Mouse (Mus musculus) bone marrow macrophage, adult 2 months (primary cell): ENCODE data around the gene Bahcc1. TPM values are rescaled to one million over a fixed set of nuclear protein-coding genes. Genes with fewer than 3 reads are reported as not detected.

ENCODE experiments used
- H3K27ac ChIP-seq: 2 replicates; pipeline ENCODE4 v1.5.1; 2012; ENCODE audit warnings: low read depth, low read length; ENCODE audit not compliant: insufficient read depth
- H3K4me1 ChIP-seq: 2 replicates; pipeline ENCODE4 v1.6.1; 2012; ENCODE audit warnings: low read length; ENCODE audit not compliant: control insufficient read depth, insufficient read depth
- H3K4me3 ChIP-seq: 2 replicates; pipeline ENCODE4 v1.5.1; 2012; ENCODE audit warnings: mild to moderate bottlenecking, low read length, moderate library complexity; ENCODE audit not compliant: insufficient read depth
- CTCF ChIP-seq: IDR thresholded peaks from 2 replicates; pipeline ENCODE4 v1.5.1; 2012; ENCODE audit warnings: low read depth, mild to moderate bottlenecking, low read length, moderate library complexity
- POLR2A ChIP-seq: IDR thresholded peaks from 2 replicates; pipeline ENCODE4 v1.6.1; 2012; ENCODE audit warnings: mild to moderate bottlenecking, low read depth, low read length, borderline replicate concordance
- polyA plus RNA-seq: library from polyadenylated mRNA; stranded (reverse); fragments of >200 nt; gene quantifications from 2 replicates; pipeline ENCODE4 v1.2.4, GENCODE M21; 2012; ENCODE audit not compliant: missing spikeins, insufficient read depth, insufficient read length

Bahcc1 gene
- polyA plus RNA-seq, 1 experiment = 5.2 TPM

GRCm38 (mm10) chr11:120208848-120209247, 23.9 kb upstream of the Bahcc1 start:
- no peak overlapping the region for H3K4me3 ChIP-seq
- TF ChIP-seq CTCF (0 out of 2 replicates have a peak, but pooled peaks have one; percentile 23), POLR2A (no peak)
- H3K27ac ChIP-seq = no peak overlapping the region
- peaks cover 7% of the 10 kb centered on the region for H3K4me1 ChIP-seq

GRCm38 (mm10) chr11:120209462-120209861, 23.3 kb upstream of the Bahcc1 start:
- no peak overlapping the region for H3K27ac ChIP-seq

GRCm38 (mm10) chr11:120215726-120216241, 17.0 kb upstream of the Bahcc1 start:
- Histone ChIP-seq H3K27ac (no peak overlapping the region), H3K4me1 (peaks cover 22% of the 10 kb centered on the region), H3K4me3 (no peak overlapping the region)
- TF ChIP-seq CTCF (no peak), POLR2A (no peak)

More at GRCm38 (mm10) chr11:120209462-120209861, 23.3 kb upstream of the Bahcc1 start:
- peaks cover 7% of the 10 kb centered on the region for H3K4me1 ChIP-seq
- no peak overlapping the region for H3K4me3 ChIP-seq
- TF ChIP-seq CTCF (no peak), POLR2A (no peak)

GRCm38 (mm10) chr11:120216540-120217324, 16.0 kb upstream of the Bahcc1 start:
- H3K4me3 ChIP-seq = no peak overlapping the region
- peaks cover 22% of the 10 kb centered on the region for H3K4me1 ChIP-seq
- no peak for TF ChIP-seq CTCF
- TF ChIP-seq POLR2A = no peak
- no peak overlapping the region for H3K27ac ChIP-seq

GRCm38 (mm10) chr11:120218176-120218856, 14.4 kb upstream of the Bahcc1 start:
- Histone ChIP-seq H3K4me3 (peak overlapping the region; percentile 23), H3K4me1 (peaks cover 22% of the 10 kb centered on the region), H3K27ac (peak overlapping the region; percentile 82)
- TF ChIP-seq POLR2A (no peak), CTCF (no peak)

- peak overlapping the region; percentile 82 for H3K27ac ChIP-seq
- peaks cover 22% of the 10 kb centered on the region for H3K4me1 ChIP-seq
- peak overlapping the region; percentile 23 for H3K4me3 ChIP-seq
- TF ChIP-seq CTCF (no peak), POLR2A (no peak)
Measured at GRCm38 (mm10) chr11:120218946-120219345, 13.8 kb upstream of the Bahcc1 start.

GRCm38 (mm10) chr11:120219916-120220522, 12.7 kb upstream of the Bahcc1 start:
- Histone ChIP-seq H3K27ac (no peak overlapping the region), H3K4me3 (no peak overlapping the region), H3K4me1 (peaks cover 22% of the 10 kb centered on the region)
- TF ChIP-seq CTCF = no peak
- no peak for TF ChIP-seq POLR2A

GRCm38 (mm10) chr11:120220963-120221827, 11.6 kb upstream of the Bahcc1 start:
- Histone ChIP-seq H3K4me1 (peaks cover 21% of the 10 kb centered on the region), H3K4me3 (no peak overlapping the region), H3K27ac (no peak overlapping the region)
- TF ChIP-seq POLR2A = no peak
- TF ChIP-seq CTCF = no peak

- Histone ChIP-seq H3K4me1 (peaks cover 13% of the 10 kb centered on the region), H3K27ac (no peak overlapping the region), H3K4me3 (no peak overlapping the region)
- TF ChIP-seq POLR2A (no peak), CTCF (no peak)
Measured at GRCm38 (mm10) chr11:120222425-120223104, 10.2 kb upstream of the Bahcc1 start.
